Mouse (Mus musculus): ENCODE data around the gene Eogt. TPM values are rescaled to one million over a fixed set of nuclear protein-coding genes. Genes with fewer than 3 reads are reported as not detected.

Eogt gene
- polyA plus RNA-seq (2015; fragmentation: Nextera tagmentation; extraction: Ambion mirVana): 7.8 and 9.7 TPM in 2 replicates

DNA sequence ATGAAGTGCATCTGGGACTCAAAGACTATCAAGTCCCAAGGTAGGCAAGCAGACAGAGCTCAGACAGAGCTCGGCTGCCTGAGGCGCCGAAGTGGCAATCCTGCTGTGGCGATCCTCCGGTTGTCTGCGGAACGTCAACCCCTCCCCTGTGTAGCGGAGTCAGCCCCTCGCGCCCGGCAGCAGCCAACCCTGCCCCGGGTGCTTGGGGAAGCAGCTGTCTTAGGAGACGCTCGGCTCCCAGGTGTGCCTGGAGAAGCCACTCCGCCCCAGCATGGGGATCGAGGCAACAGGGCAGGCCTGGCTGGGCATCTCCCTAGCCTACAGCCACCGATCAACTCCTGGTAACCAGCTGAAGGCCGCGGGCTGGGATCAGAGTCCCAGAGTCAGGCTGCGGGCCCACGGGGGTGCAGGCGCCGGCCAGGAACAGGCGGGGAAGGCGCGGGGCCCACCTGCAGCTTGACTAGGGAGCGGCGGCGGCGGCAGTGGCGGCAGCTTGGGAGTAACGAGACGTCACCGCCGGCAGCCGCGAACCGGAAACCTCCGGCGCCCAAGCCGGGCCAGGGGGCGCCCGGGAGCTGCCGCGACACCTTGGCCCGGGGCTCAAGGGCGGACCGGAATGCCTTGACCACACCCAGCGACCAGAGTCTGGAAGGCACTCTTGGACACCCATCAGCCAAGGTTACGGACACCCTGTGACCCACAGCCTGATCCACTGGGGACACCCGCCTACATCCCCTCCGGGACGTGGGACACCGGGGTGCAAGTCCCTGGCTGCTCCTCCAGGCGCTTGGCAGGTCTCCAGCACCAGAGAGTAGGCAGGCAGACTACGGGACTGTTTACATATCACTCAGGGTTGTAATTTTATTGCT is at the start of gene Eogt:
Gene Eogt (minus strand): TSS at position 800 of the 869 bp plus-strand sequence.
- Histone ChIP-seq H3K4me3 (replicated peaks) (peak within 1 kb of the TSS; percentile 67), H3K36me3 (peaks cover 2% of the 10 kb centered on the region; the same call in 1 of the 2 replicates), H3K4me1 (replicated peaks) (peaks cover 27% of the 10 kb centered on the region), H3K27me3 (0 out of 2 replicates have a peak, but pooled peaks cover 6% of the 10 kb centered on the region), H3K4me2 (replicated peaks) (peak within 1 kb of the TSS; percentile 96), H3K9ac (replicated peaks) (peak within 1 kb of the TSS; percentile 84), H3K9me3 (no peaks in the 10 kb centered on the region), H3K27ac (peak within 1 kb of the TSS; percentile 80)
- under 1% methylated on average over 56 of the region's 56 CpGs for WGBS
- peak; percentile 83 for ATAC-seq

DNA sequence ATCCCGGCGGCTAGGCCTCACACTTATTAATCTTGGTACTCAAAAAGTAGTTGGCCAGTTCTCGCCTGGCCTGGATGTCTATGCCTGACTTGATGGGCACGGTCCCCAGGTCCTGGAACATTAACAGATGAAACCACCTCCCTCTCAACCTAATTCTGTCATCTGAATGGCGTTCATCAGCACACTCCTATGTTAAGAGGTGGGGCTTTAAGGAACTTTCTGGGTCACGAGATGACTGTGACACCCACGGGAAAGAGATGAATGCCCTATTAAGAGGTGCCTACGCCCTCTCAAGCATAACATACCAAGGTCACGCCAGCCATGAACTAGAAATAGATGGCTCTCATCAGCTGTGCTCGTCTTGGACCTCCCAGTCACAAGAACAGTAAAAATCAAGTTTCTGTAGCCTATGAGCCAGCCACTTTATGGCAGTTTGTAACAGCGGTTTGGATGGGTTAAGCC is 30.4 kb upstream of the Eogt start:
- Histone ChIP-seq H3K27me3 (no peaks in the 10 kb centered on the region), H3K4me3 (replicated peaks) (peak overlapping the region; percentile 77), H3K4me2 (replicated peaks) (peak overlapping the region; percentile 80), H3K9ac (replicated peaks) (peak overlapping the region; percentile 94), H3K9me3 (no peaks in the 10 kb centered on the region), H3K36me3 (peaks cover 18% of the 10 kb centered on the region), H3K4me1 (replicated peaks) (peaks cover 31% of the 10 kb centered on the region), H3K27ac (peak overlapping the region; percentile 91)
- no peak for ATAC-seq
- WGBS: 8% methylated on average over 11 of the region's 11 CpGs

DNA sequence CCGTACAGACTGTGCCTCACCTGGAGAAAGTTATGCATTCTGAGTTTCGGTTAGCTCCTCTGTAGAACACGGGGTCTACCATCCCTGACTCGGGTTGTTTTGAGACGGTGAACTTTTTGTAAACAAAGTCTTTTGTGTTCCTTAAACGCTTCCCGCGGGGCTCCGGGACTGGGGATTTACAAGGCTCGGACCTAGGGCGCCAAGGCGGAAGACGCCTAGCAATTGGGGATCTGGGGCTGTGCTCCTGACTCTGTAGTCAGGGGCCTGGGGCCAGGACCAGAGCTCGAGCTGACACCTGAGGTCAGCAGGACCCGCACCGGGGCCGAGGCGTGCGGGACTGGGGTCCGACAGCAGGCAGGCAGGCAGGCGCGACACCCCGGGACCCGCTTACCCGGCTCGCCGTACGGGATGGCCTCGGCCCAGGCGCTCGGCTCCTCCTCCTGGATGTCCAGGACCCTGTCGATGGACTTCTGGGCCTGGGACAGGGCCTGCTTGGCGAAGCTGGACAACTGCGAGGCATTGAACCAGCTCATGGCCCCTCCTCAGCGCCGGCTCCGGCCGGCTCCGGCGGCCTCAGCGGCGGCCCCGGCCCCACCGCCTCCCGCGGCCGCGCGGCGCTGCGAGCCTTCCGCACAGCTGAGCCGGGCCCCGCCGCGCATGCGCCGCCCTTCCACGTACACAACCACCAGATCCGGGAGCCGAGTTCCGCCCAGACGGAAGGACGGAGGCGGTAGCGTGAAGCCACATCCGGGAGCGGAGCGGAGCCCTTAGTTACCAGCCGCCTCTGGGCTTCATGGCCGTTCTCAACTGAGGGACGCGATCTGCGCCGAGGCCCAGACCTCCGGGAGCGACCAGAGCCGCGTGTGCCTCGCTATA is 29.7 kb upstream of the Eogt start, which contains the start of gene Tmf1:
Gene Tmf1 (minus strand): TSS at position 632 of the 876 bp plus-strand sequence.
- H3K27ac ChIP-seq: peak within 1 kb of the TSS; percentile 91
- peak within 1 kb of the TSS; percentile 94 for H3K9ac ChIP-seq (replicated peaks)
- peak; percentile 98 for ATAC-seq
- H3K36me3 ChIP-seq: peaks cover 15% of the 10 kb centered on the region
- H3K4me2 ChIP-seq (replicated peaks): peak within 1 kb of the TSS; percentile 80
- WGBS: under 1% methylated on average over 78 of the region's 80 CpGs
- no peaks in the 10 kb centered on the region for H3K27me3 ChIP-seq
- H3K4me1 ChIP-seq (replicated peaks): peaks cover 31% of the 10 kb centered on the region
- H3K9me3 ChIP-seq: no peaks in the 10 kb centered on the region
- peak within 1 kb of the TSS; percentile 77 for H3K4me3 ChIP-seq (replicated peaks)

DNA sequence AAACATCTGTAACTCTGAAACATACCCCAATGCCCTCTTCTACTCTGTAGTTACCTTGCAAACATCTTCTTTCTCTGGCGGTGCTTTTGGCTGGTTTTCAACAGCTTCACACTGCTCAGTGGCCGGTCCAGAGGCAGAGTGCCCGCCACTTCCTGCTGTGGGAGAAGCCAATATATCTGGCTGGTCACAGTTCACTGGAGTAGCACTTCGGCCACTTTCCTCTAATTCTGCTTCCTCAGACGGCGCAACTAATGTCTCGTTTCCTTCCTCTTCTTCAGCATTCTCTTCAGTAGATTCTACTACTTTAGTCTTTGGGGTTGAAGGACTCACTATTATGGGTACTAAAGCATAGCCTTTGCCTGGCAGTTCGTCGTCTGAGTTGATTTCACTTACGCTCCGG is 26.7 kb upstream of the Eogt start:
- no peak overlapping the region for H3K4me2 ChIP-seq (replicated peaks)
- H3K4me3 ChIP-seq (replicated peaks): no peak overlapping the region
- ATAC-seq: no peak
- no peaks in the 10 kb centered on the region for H3K27me3 ChIP-seq
- H3K27ac ChIP-seq: no peak overlapping the region
- 89% methylated on average over 11 of the region's 11 CpGs for WGBS
- H3K36me3 ChIP-seq: peaks cover 35% of the 10 kb centered on the region
- no peak overlapping the region for H3K9ac ChIP-seq (replicated peaks)
- H3K9me3 ChIP-seq: no peaks in the 10 kb centered on the region
- H3K4me1 ChIP-seq (replicated peaks): peaks cover 25% of the 10 kb centered on the region

DNA sequence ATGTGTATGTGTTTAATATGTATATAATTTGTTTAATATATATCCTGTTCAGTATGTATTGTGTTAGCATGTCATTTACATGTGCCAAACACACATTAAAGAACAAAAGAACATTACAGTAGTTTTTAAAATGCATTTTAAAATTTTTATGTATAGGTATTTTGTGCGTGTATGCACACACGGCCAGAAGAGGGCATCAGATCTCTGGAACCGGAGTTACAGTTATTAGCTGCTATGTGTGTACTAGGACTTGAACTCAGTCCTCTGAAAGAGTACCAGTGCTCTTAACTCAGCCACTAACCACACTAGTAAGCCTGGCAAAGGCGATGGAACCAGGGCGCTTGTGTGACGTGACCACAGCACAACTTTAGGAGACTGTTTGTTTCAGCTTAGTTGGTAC is 1.2 kb upstream of the Eogt start:
- H3K27ac ChIP-seq: no peak overlapping the region
- H3K4me1 ChIP-seq (replicated peaks): peaks cover 23% of the 10 kb centered on the region
- H3K36me3 ChIP-seq: peaks cover 2% of the 10 kb centered on the region; the same call in 1 of the 2 replicates
- 76% methylated on average over 6 of the region's 6 CpGs for WGBS
- no peak overlapping the region for H3K9ac ChIP-seq (replicated peaks)
- no peaks in the 10 kb centered on the region for H3K9me3 ChIP-seq
- H3K4me3 ChIP-seq (replicated peaks): no peak overlapping the region
- H3K4me2 ChIP-seq (replicated peaks): no peak overlapping the region
- ATAC-seq: no peak
- 0 out of 2 replicates have a peak, but pooled peaks cover 6% of the 10 kb centered on the region for H3K27me3 ChIP-seq

DNA sequence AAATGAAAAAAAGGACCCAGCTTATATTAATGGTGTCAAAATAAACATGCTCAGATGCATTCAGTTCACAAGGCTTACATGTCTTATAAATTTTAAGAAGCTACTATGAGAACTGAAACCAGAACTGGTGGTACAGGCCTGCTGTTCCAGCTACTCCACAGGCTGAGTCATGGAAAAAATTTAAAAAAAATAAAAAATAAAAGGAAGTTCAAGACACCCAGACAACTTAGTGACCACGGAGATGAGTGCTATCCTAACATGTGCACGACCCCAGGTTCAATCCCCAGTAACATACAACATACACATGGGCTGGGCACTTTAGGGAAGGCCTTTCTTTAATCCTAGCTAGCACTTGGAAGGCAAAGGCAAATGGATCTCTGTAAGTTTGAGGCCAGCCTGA is 739 bp upstream of the Eogt start:
- Histone ChIP-seq H3K9me3 (no peaks in the 10 kb centered on the region), H3K4me1 (replicated peaks) (peaks cover 23% of the 10 kb centered on the region), H3K36me3 (peaks cover 2% of the 10 kb centered on the region; the same call in 1 of the 2 replicates), H3K27me3 (0 out of 2 replicates have a peak, but pooled peaks cover 6% of the 10 kb centered on the region), H3K27ac (no peak overlapping the region), H3K9ac (replicated peaks) (no peak overlapping the region), H3K4me2 (replicated peaks) (no peak overlapping the region), H3K4me3 (replicated peaks) (no peak overlapping the region)
- WGBS: 88% methylated on average over 2 of the region's 2 CpGs
- ATAC-seq: no peak

DNA sequence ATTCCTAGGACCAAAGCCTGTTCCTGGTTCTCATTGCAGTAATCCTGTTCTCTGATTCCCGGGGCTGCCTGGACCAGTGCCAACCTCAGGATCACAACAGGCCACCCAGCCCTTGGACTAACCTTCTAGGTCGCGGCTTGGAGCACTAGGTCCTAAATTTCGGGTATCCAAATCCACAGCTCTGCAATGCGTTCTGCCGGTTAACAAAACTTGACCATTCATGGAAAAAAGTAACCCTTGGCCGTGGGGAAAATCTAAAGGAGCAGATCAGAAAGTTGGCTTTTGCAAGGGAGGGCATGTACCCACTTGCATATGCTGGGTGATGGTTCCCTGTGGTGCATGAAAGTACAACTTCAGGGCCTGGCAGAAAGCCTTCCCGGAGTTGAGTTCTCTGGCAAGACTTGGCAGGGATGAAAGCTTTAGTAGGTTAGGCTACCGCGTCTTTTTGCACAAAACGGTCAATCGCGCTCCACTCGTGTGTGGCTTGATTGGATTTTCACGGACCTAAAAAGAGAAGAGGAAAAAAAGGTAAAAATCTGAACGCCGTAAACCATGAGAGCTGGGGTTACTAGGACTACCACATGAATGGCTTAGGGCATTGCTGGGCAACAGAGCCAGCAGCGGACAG is 1.1 kb downstream of the Eogt start:
- peaks cover 27% of the 10 kb centered on the region for H3K4me1 ChIP-seq (replicated peaks)
- H3K36me3 ChIP-seq: peaks cover 2% of the 10 kb centered on the region; the same call in 1 of the 2 replicates
- H3K27me3 ChIP-seq: 0 out of 2 replicates have a peak, but pooled peaks cover 6% of the 10 kb centered on the region
- peak overlapping the region; percentile 80 for H3K27ac ChIP-seq
- H3K9ac ChIP-seq (replicated peaks): peak overlapping the region; percentile 84
- peak; percentile 55 for ATAC-seq
- H3K4me2 ChIP-seq (replicated peaks): peak overlapping the region; percentile 96
- H3K9me3 ChIP-seq: no peaks in the 10 kb centered on the region
- 14% methylated on average over 18 of the region's 18 CpGs for whole genome bisulfite sequencing
- peak overlapping the region; percentile 67 for H3K4me3 ChIP-seq (replicated peaks)

DNA sequence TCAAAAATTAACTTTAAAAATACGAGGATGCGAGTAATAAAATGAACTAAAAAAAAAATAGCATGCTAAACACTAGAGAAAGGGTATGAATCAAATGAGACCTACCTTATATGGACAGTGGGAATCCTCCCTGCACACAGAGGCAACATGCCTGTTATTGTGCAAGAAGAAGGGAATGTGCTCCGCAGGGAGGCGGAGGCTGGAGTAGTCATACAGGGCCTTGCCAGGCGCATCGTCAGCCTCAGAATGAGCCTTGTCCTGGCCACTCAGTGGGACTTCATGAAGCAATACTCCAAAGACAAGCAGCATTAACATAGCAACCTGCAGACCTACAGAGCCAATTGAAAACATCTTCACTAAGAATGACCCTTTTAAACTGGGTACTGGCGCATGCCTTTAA is 3.8 kb downstream of the Eogt start:
- Histone ChIP-seq H3K4me3 (replicated peaks) (no peak overlapping the region), H3K27ac (no peak overlapping the region), H3K4me1 (replicated peaks) (peaks cover 27% of the 10 kb centered on the region), H3K9ac (replicated peaks) (no peak overlapping the region), H3K27me3 (0 out of 2 replicates have a peak, but pooled peaks cover 6% of the 10 kb centered on the region), H3K9me3 (no peaks in the 10 kb centered on the region), H3K4me2 (replicated peaks) (no peak overlapping the region), H3K36me3 (no peaks in the 10 kb centered on the region)
- 85% methylated on average over 7 of the region's 7 CpGs for WGBS
- no peak for ATAC-seq

DNA sequence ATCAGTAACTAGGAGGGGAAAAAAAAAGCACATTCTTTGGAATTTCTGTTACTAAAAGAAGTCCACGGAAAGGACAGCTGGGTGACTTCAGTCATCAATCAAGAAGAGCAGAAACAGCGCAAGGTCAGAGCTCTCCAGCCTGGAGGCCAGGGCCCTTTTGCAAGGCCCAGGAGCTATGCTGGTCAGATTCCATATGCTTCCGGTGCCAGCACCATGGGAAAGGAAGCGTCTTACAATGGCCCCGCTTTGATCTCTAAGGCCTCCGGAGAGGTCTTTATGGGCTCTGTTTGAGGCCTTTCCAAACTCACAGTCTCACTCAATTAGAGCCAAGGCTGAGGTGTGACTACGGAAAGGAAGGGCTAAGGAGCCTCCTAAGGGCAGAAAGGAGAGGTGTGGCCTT is 4.6 kb downstream of the Eogt start:
- no peak overlapping the region for H3K4me2 ChIP-seq (replicated peaks)
- no peak for ATAC-seq
- H3K36me3 ChIP-seq: peaks cover 6% of the 10 kb centered on the region; the same call in 1 of the 2 replicates
- peaks cover 27% of the 10 kb centered on the region for H3K4me1 ChIP-seq (replicated peaks)
- 0 out of 2 replicates have a peak, but pooled peaks cover 6% of the 10 kb centered on the region for H3K27me3 ChIP-seq
- H3K27ac ChIP-seq: no peak overlapping the region
- H3K4me3 ChIP-seq (replicated peaks): no peak overlapping the region
- WGBS: 57% methylated on average over 7 of the region's 7 CpGs
- no peaks in the 10 kb centered on the region for H3K9me3 ChIP-seq
- no peak overlapping the region for H3K9ac ChIP-seq (replicated peaks)

DNA sequence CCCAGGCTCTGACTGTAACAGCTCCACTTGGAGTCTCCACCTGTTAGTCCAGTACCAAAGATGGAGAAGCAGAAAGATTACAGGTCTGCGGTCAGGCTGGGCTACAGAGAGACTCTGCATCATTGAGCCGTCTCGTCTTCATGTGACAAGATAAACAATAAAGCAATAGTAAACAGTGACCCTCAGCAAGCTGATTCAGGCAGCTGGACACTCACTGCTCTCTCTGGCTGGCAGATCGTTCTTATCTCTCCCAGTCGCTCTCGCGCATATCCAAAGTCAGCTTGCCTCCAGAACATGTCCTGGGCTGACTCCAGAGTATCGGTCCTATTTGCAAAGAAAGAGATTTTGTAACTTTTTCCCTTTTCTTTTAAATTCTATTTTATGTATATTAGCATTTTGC is 6.4 kb downstream of the Eogt start:
- WGBS: 90% methylated on average over 8 of the region's 8 CpGs
- Histone ChIP-seq H3K27ac (no peak overlapping the region), H3K4me1 (replicated peaks) (peaks cover 12% of the 10 kb centered on the region), H3K9ac (replicated peaks) (no peak overlapping the region), H3K4me3 (replicated peaks) (no peak overlapping the region), H3K27me3 (0 out of 2 replicates have a peak, but pooled peaks cover 6% of the 10 kb centered on the region), H3K4me2 (replicated peaks) (no peak overlapping the region), H3K9me3 (no peaks in the 10 kb centered on the region), H3K36me3 (peaks cover 7% of the 10 kb centered on the region; the same call in 1 of the 2 replicates)
- no peak for ATAC-seq

DNA sequence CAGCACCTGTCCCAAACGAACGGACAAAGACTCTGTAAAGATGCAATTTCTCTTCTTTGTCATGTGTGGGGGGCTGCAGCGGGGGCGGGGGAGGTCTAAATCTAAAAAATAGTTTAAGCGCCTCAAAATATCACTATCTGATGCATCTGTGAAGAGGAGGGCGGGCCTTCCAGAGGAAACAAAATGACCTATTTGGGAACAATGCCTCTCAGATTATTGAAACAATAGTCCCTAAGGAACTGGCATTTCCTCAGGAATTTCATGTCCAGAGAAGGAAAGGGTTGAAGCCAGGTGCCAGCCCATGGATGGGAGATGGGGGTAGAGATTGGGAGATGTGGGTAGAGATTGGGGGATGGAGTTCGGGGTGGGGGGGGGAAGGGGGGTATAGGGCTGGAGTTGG is 7.2 kb downstream of the Eogt start:
- Histone ChIP-seq H3K4me2 (replicated peaks) (no peak overlapping the region), H3K4me1 (replicated peaks) (peaks cover 6% of the 10 kb centered on the region; the same call in 1 of the 2 replicates), H3K4me3 (replicated peaks) (no peak overlapping the region), H3K27ac (no peak overlapping the region), H3K36me3 (peaks cover 7% of the 10 kb centered on the region; the same call in 1 of the 2 replicates), H3K9me3 (no peaks in the 10 kb centered on the region), H3K9ac (replicated peaks) (no peak overlapping the region), H3K27me3 (0 out of 2 replicates have a peak, but pooled peaks cover 6% of the 10 kb centered on the region)
- ATAC-seq: no peak
- WGBS: 88% methylated on average over 7 of the region's 7 CpGs

Measured in midbrain, embryonic 13.5 days (tissue).